Mouse (Mus musculus): ENCODE data around the gene Pold2.

Gene Pold2

GRCm38 (mm10) chr11:5877921-5878526 lies at the start of gene Pold2:
TSS of gene Pold2 (minus strand) at chr11:5878292.
- peak; percentile 95 for DNase-seq (ENCODE audit: low spot score)

- DNase-seq (ENCODE audit: low spot score): no peak
Observed at GRCm38 (mm10) chr11:5926696-5927220, 48.7 kb upstream of the Pold2 start.

GRCm38 (mm10) chr11:5924699-5925098 lies 46.6 kb upstream of the Pold2 start:
- DNase-seq (ENCODE audit: low spot score): no peak

GRCm38 (mm10) chr11:5920323-5920960 lies 42.4 kb upstream of the Pold2 start:
- DNase-seq (ENCODE audit: low spot score): no peak

GRCm38 (mm10) chr11:5919606-5920005 lies 41.5 kb upstream of the Pold2 start:
- DNase-seq (ENCODE audit: low spot score): no peak

GRCm38 (mm10) chr11:5918111-5918510 lies 40.0 kb upstream of the Pold2 start:
- DNase-seq (ENCODE audit: low spot score): no peak

GRCm38 (mm10) chr11:5916178-5916548 lies 38.1 kb upstream of the Pold2 start:
- no peak for DNase-seq (ENCODE audit: low spot score)

GRCm38 (mm10) chr11:5915429-5916177 lies 37.5 kb upstream of the Pold2 start:
- no peak for DNase-seq (ENCODE audit: low spot score)

GRCm38 (mm10) chr11:5914940-5915339 lies 36.8 kb upstream of the Pold2 start:
- DNase-seq (ENCODE audit: low spot score): no peak

GRCm38 (mm10) chr11:5913936-5914335 lies 35.8 kb upstream of the Pold2 start:
- no peak for DNase-seq (ENCODE audit: low spot score)

- DNase-seq (ENCODE audit: low spot score): no peak
Observed at GRCm38 (mm10) chr11:5913256-5913655, 35.2 kb upstream of the Pold2 start.

GRCm38 (mm10) chr11:5912635-5913034 lies 34.5 kb upstream of the Pold2 start:
- peak; percentile 51 for DNase-seq (ENCODE audit: low spot score)

GRCm38 (mm10) chr11:5908642-5909041 lies 30.6 kb upstream of the Pold2 start:
- DNase-seq (ENCODE audit: low spot score): no peak

- no peak for DNase-seq (ENCODE audit: low spot score)
Observed at GRCm38 (mm10) chr11:5907096-5907495, 29.0 kb upstream of the Pold2 start.

GRCm38 (mm10) chr11:5905778-5906518 lies 27.9 kb upstream of the Pold2 start:
- DNase-seq (ENCODE audit: low spot score): no peak

- no peak for DNase-seq (ENCODE audit: low spot score)
Observed at GRCm38 (mm10) chr11:5904871-5905270, 26.8 kb upstream of the Pold2 start.

- DNase-seq (ENCODE audit: low spot score): no peak
Observed at GRCm38 (mm10) chr11:5904357-5904756, 26.3 kb upstream of the Pold2 start.

- DNase-seq (ENCODE audit: low spot score): no peak
Observed at GRCm38 (mm10) chr11:5903844-5904243, 25.8 kb upstream of the Pold2 start.

- no peak for DNase-seq (ENCODE audit: low spot score)
Observed at GRCm38 (mm10) chr11:5902390-5902789, 24.3 kb upstream of the Pold2 start.

GRCm38 (mm10) chr11:5901950-5902349 lies 23.9 kb upstream of the Pold2 start:
- DNase-seq (ENCODE audit: low spot score): peak; percentile 28

- DNase-seq (ENCODE audit: low spot score): no peak
Observed at GRCm38 (mm10) chr11:5901320-5901719, 23.2 kb upstream of the Pold2 start.

- no peak for DNase-seq (ENCODE audit: low spot score)
Observed at GRCm38 (mm10) chr11:5899286-5899685, 21.2 kb upstream of the Pold2 start.

Measured in urinary bladder, postnatal 25 days (tissue).